Comparison of ENCODE assay signal across 8 mouse cellular contexts in the genomic region with DNA sequence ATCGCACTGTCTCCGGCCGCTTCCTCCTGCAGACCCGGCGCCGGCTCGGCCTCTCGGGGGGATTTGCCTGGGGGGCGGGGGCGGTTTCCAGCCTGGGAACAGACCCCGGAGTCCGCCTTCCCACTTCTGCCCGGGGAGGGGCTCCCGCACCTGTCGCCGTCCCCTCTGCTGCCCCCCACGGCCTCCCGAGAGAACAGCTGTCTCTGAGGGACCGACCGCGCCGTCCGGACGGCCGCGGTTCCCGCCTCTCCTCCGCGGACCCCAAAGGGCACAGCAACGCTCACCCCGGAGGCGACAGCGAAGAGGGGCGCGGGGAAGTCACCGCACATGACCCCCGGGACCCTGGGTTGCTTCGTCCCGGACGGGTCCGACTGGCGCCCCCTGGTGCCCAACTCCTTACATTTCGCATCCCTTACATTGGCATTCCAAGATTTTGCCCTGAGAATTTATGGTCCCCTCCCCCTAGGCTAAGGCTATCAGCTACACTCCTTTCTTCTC. TPM values are rescaled to one million over a fixed set of nuclear protein-coding genes. Genes with fewer than 3 reads are reported as not detected.
DNase-seq lines count a peak whose midpoint lies in the region; ATAC-seq and TF ChIP-seq lines count a peak whose summit lies in the region.

No protein-coding gene starts in this region.

- peak overlapping the region; percentile 83 for H3K27ac ChIP-seq in heart, embryonic 10.5 days
- H3K27ac ChIP-seq in neural tube, embryonic 14.5 days (ENCODE audit: low read depth, low read length): no peak overlapping the region

- H3K27me3 ChIP-seq in C2C12 (ENCODE audit: control insufficient read depth, insufficient read depth, insufficient read length): no peaks in the 10 kb centered on the region
- peaks cover 44% of the 10 kb centered on the region for H3K27me3 ChIP-seq in heart, embryonic 10.5 days (ENCODE audit: insufficient read depth, poor library complexity, severe bottlenecking)
- H3K27me3 ChIP-seq in neural tube, embryonic 14.5 days (ENCODE audit: control insufficient read depth, insufficient read depth, low read length): peaks cover 26% of the 10 kb centered on the region

- peak; percentile 72 for TF ChIP-seq CTCF in C2C12 (IDR thresholded peaks at IDR 0.05; ENCODE audit: control insufficient read depth, insufficient read depth, insufficient read length)
- peak; percentile 58; the same call in 1 of the 2 replicates for TF ChIP-seq CTCF in lung, adult 2 months (IDR thresholded peaks at IDR 0.05; ENCODE audit: insufficient read depth, low read length)

- TF ChIP-seq POLR2A in lung, adult 2 months (IDR thresholded peaks at IDR 0.05; ENCODE audit: borderline replicate concordance, extremely low read depth, low read depth, low read length): no peak

- H3K36me3 ChIP-seq in C2C12 (ENCODE audit: control insufficient read depth, insufficient read depth): no peaks in the 10 kb centered on the region
- no peaks in the 10 kb centered on the region for H3K36me3 ChIP-seq in heart, embryonic 10.5 days
- no peaks in the 10 kb centered on the region for H3K36me3 ChIP-seq in neural tube, embryonic 14.5 days (ENCODE audit: control insufficient read depth, insufficient read depth, low read length)

- H3K9ac ChIP-seq in neural tube, embryonic 14.5 days (replicated peaks; ENCODE audit: low read depth, low read length): peak overlapping the region; percentile 57

- H3K79me3 ChIP-seq in C2C12 (ENCODE audit: low read depth): no peaks in the 10 kb centered on the region

- H3K9me3 ChIP-seq in heart, embryonic 10.5 days: no peaks in the 10 kb centered on the region
- no peaks in the 10 kb centered on the region for H3K9me3 ChIP-seq in neural tube, embryonic 14.5 days (ENCODE audit: control insufficient read depth, low read length)

- peaks cover 34% of the 10 kb centered on the region for H3K4me1 ChIP-seq in heart, embryonic 10.5 days
- no peaks in the 10 kb centered on the region for H3K4me1 ChIP-seq in lung, adult 2 months (ENCODE audit: control insufficient read depth, insufficient read depth, low read length)
- H3K4me1 ChIP-seq in neural tube, embryonic 14.5 days (ENCODE audit: control insufficient read depth, insufficient read depth, low read length): no peaks in the 10 kb centered on the region

- peak; percentile 81 for DNase-seq in embryo, embryonic 9.5 days (ENCODE audit: extremely low spot score)
- no peak for DNase-seq in heart, embryonic 10.5 days (ENCODE audit: low spot score)
- DNase-seq in kidney, adult 9 months: peak; percentile 77
- DNase-seq in lung, adult 2 months: peak; percentile 75
- peak; percentile 69 for DNase-seq in thymus, postnatal 14 days

- WGBS in heart, embryonic 10.5 days: 1% methylated on average over 43 of the region's 43 CpGs
- under 1% methylated on average over 43 of the region's 43 CpGs for WGBS in lung, adult 2 months
- WGBS in neural tube, embryonic 14.5 days: 0% methylated on average over 41 of the region's 43 CpGs

- H3ac ChIP-seq in C2C12 (ENCODE audit: control insufficient read depth, insufficient read length, low read depth): peak overlapping the region; percentile 55

- H3K79me2 ChIP-seq in C2C12 (ENCODE audit: control insufficient read depth, insufficient read depth): no peaks in the 10 kb centered on the region

- ATAC-seq in activated CD4-positive, CD25-positive, alpha-beta regulatory T cell, adult 4 months: peak; percentile 21
- ATAC-seq in neural tube, embryonic 14.5 days (ENCODE audit: low read depth): peak; percentile 54; the same call in 1 of the 2 replicates

- peak overlapping the region; percentile 43 for H3K4me3 ChIP-seq in C2C12 (ENCODE audit: insufficient read depth, poor library complexity, severe bottlenecking)
- peak overlapping the region; percentile 86 for H3K4me3 ChIP-seq in heart, embryonic 10.5 days
- peak overlapping the region; percentile 78 for H3K4me3 ChIP-seq in lung, adult 2 months (replicated peaks; ENCODE audit: extremely low read depth, low read depth, low read length)
- H3K4me3 ChIP-seq in neural tube, embryonic 14.5 days (ENCODE audit: low read depth, low read length): peak overlapping the region; percentile 63

- H3K4me2 ChIP-seq in neural tube, embryonic 14.5 days (ENCODE audit: low read depth, low read length): peak overlapping the region; percentile 94

TF ChIP-seq in C2C12, 6 proteins besides CTCF, POLR2A, EP300 and RAD21:
- peak; percentile 71 for TF ChIP-seq MYOD1 (IDR thresholded peaks at IDR 0.05; ENCODE audit: control insufficient read depth, insufficient read length, low read depth)
- no peak for TF ChIP-seq MAX (IDR thresholded peaks at IDR 0.05)
- no peak for TF ChIP-seq USF1 (IDR thresholded peaks at IDR 0.05; ENCODE audit: low read depth)
- no peak for TF ChIP-seq FOSL1 (IDR thresholded peaks at IDR 0.05; ENCODE audit: insufficient read depth, low read length, poor library complexity, severe bottlenecking)

RNA-seq across cellular contexts. Expression of a gene that starts 0.8 kb away (rescaled TPM):
- 0.28 TPM for polyA plus RNA-seq in C2C12 (2012; fragmentation: generic; extraction: Trizol)
- 1 to 10 TPM; 4.1 to 4.2 TPM for polyA plus RNA-seq in activated CD4-positive, CD25-positive, alpha-beta regulatory T cell, adult 4 months (2017; shearing (Covaris generic))
- 7.4 and 7.7 TPM in 2 replicates for polyA plus RNA-seq in heart, embryonic 10.5 days (2016; fragmentation: Nextera tagmentation; extraction: Ambion mirVana)
- polyA plus RNA-seq in lung, adult 2 months (2012; rRNA removed): 20.0 and 24.9 TPM in 2 replicates
- 1.4 and 6.0 TPM in 2 replicates for polyA plus RNA-seq in neural tube, embryonic 14.5 days (2014; fragmentation: Nextera tagmentation; extraction: Ambion mirVana)

RNA-seq across cellular contexts. Expression of a gene that starts 24.5 kb away (rescaled TPM):
- polyA plus RNA-seq in C2C12 (2012; fragmentation: generic; extraction: Trizol): 232 TPM
- 100 to 1,000 TPM; 136 to 160 TPM for polyA plus RNA-seq in activated CD4-positive, CD25-positive, alpha-beta regulatory T cell, adult 4 months (2017; shearing (Covaris generic))
- polyA plus RNA-seq in heart, embryonic 10.5 days (2016; fragmentation: Nextera tagmentation; extraction: Ambion mirVana): 168 and 225 TPM in 2 replicates
- 13.7 and 23.9 TPM in 2 replicates for polyA plus RNA-seq in lung, adult 2 months (2012; rRNA removed)
- polyA plus RNA-seq in neural tube, embryonic 14.5 days (2014; fragmentation: Nextera tagmentation; extraction: Ambion mirVana): 127 and 132 TPM in 2 replicates

RNA-seq across cellular contexts. Expression of a gene that starts 36.3 kb away (rescaled TPM):
- 2,179 TPM for polyA plus RNA-seq in C2C12 (2012; fragmentation: generic; extraction: Trizol)
- polyA plus RNA-seq in activated CD4-positive, CD25-positive, alpha-beta regulatory T cell, adult 4 months (2017; shearing (Covaris generic)): 1,000 to 10,000 TPM; 1,759 to 1,796 TPM
- polyA plus RNA-seq in heart, embryonic 10.5 days (2016; fragmentation: Nextera tagmentation; extraction: Ambion mirVana): 400 and 429 TPM in 2 replicates
- 421 and 530 TPM in 2 replicates for polyA plus RNA-seq in lung, adult 2 months (2012; rRNA removed)
- polyA plus RNA-seq in neural tube, embryonic 14.5 days (2014; fragmentation: Nextera tagmentation; extraction: Ambion mirVana): 454 and 493 TPM in 2 replicates

RNA-seq across cellular contexts. Expression of a gene that starts 41.1 kb away (rescaled TPM):
- polyA plus RNA-seq in C2C12 (2012; fragmentation: generic; extraction: Trizol): 13,760 TPM
- 1,000 to 10,000 TPM; 5,950 to 7,803 TPM for polyA plus RNA-seq in activated CD4-positive, CD25-positive, alpha-beta regulatory T cell, adult 4 months (2017; shearing (Covaris generic))
- polyA plus RNA-seq in heart, embryonic 10.5 days (2016; fragmentation: Nextera tagmentation; extraction: Ambion mirVana): 2,301 and 2,407 TPM in 2 replicates
- 1,224 and 1,373 TPM in 2 replicates for polyA plus RNA-seq in lung, adult 2 months (2012; rRNA removed)
- polyA plus RNA-seq in neural tube, embryonic 14.5 days (2014; fragmentation: Nextera tagmentation; extraction: Ambion mirVana): 2,344 and 2,479 TPM in 2 replicates

RNA-seq across cellular contexts. Expression of a gene that starts 42.7 kb away (rescaled TPM):
- 13.0 TPM for polyA plus RNA-seq in C2C12 (2012; fragmentation: generic; extraction: Trizol)
- 10 to 100 TPM in 1 of 2 experiments, 1 to 10 TPM in 1; 6.4 to 10.1 TPM for polyA plus RNA-seq in activated CD4-positive, CD25-positive, alpha-beta regulatory T cell, adult 4 months (2017; shearing (Covaris generic))
- polyA plus RNA-seq in heart, embryonic 10.5 days (2016; fragmentation: Nextera tagmentation; extraction: Ambion mirVana): 11.2 and 12.8 TPM in 2 replicates
- 13.2 and 15.1 TPM in 2 replicates for polyA plus RNA-seq in lung, adult 2 months (2012; rRNA removed)
- 11.7 and 18.1 TPM in 2 replicates for polyA plus RNA-seq in neural tube, embryonic 14.5 days (2014; fragmentation: Nextera tagmentation; extraction: Ambion mirVana)
